ENCODE assay signal across 28 mouse cellular contexts in the genomic region with DNA sequence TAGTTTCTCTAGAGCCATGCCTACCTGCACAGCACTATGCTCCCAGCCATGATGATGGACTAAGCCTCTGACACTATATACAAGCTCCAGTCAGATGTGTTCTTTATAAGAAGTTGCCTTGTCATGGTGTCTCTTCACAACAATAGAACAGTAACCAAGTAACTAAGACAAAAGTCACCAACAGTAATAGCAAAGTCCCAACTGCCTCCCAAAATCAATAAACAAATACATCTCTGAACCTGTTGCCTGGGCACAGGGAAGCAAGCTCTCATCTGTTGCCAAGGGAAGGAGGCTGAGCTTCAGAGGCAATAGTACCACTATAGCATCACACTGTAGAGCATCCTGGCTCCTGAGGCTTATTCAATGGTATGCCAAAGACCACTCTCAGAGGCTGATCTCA.
"Had no signal": no experiment of that assay in that cellular context is flagged by ENCODE, and none has a peak within 500 bp of the region (broad histone marks: within the 10 kb centered on the region; RNA-seq: fewer than 3 reads in every experiment).

No protein-coding gene starts in this region.

- H3K4me3 ChIP-seq: embryonic facial prominence, embryonic 10.5 days; embryonic facial prominence, embryonic 12.5 days; embryonic facial prominence, embryonic 13.5 days; embryonic facial prominence, embryonic 15.5 days; erythroblast, embryonic 14.5 days; forebrain, embryonic 10.5 days; forebrain, embryonic 12.5 days; forebrain, embryonic 13.5 days; forebrain, embryonic 15.5 days; gastrocnemius, adult 2 months; heart, adult 2 months had no signal

- H3K27me3 ChIP-seq: embryonic facial prominence, embryonic 12.5 days; embryonic facial prominence, embryonic 13.5 days; embryonic facial prominence, embryonic 15.5 days; forebrain, embryonic 12.5 days; forebrain, embryonic 13.5 days; forebrain, embryonic 15.5 days had no signal

- H3K4me1 ChIP-seq: embryonic facial prominence, embryonic 13.5 days; embryonic facial prominence, embryonic 15.5 days; forebrain, embryonic 13.5 days; forebrain, embryonic 15.5 days had no signal

- H3K27ac ChIP-seq: embryonic facial prominence, embryonic 10.5 days; embryonic facial prominence, embryonic 12.5 days; embryonic facial prominence, embryonic 13.5 days; embryonic facial prominence, embryonic 15.5 days; forebrain, embryonic 10.5 days; forebrain, embryonic 12.5 days; forebrain, embryonic 13.5 days; gastrocnemius, adult 2 months; heart, adult 2 months had no signal

- H3K9ac ChIP-seq: embryonic facial prominence, embryonic 12.5 days; embryonic facial prominence, embryonic 13.5 days; embryonic facial prominence, embryonic 15.5 days; forebrain, embryonic 12.5 days; forebrain, embryonic 13.5 days; forebrain, embryonic 15.5 days; forebrain, postnatal 0 days had no signal

- H3K9me3 ChIP-seq: embryonic facial prominence, embryonic 10.5 days; embryonic facial prominence, embryonic 12.5 days; embryonic facial prominence, embryonic 13.5 days; embryonic facial prominence, embryonic 15.5 days; forebrain, embryonic 10.5 days; forebrain, embryonic 12.5 days; forebrain, embryonic 13.5 days; forebrain, embryonic 15.5 days had no signal

- H3K4me2 ChIP-seq: embryonic facial prominence, embryonic 12.5 days; embryonic facial prominence, embryonic 13.5 days; embryonic facial prominence, embryonic 15.5 days; forebrain, embryonic 12.5 days; forebrain, embryonic 13.5 days; forebrain, embryonic 15.5 days had no signal

- DNase-seq: cerebellum, adult 2 months; cerebellum, adult 8-10 months; cerebellum, adult 9-10 months; cerebellum, postnatal 10 days; cerebellum, postnatal 14 days; cerebellum, postnatal 25 days; cerebellum, postnatal 36 days; embryo, embryonic 11 days; forebrain, postnatal 0 days; gastrocnemius, adult 2 months; gastrocnemius, postnatal 10 days; gastrocnemius, postnatal 14 days; gastrocnemius, postnatal 25 days; gastrocnemius, postnatal 36 days; heart, adult 11 months; heart, adult 18-20 months; heart, adult 2 months had no signal

- ATAC-seq: forebrain, embryonic 13.5 days; forebrain, embryonic 14.5 days; forebrain, embryonic 15.5 days; forebrain, embryonic 16.5 days; forebrain, postnatal 0 days had no signal
